Mouse (Mus musculus): Measurements from ENCODE around the gene Gja8.

DNA sequence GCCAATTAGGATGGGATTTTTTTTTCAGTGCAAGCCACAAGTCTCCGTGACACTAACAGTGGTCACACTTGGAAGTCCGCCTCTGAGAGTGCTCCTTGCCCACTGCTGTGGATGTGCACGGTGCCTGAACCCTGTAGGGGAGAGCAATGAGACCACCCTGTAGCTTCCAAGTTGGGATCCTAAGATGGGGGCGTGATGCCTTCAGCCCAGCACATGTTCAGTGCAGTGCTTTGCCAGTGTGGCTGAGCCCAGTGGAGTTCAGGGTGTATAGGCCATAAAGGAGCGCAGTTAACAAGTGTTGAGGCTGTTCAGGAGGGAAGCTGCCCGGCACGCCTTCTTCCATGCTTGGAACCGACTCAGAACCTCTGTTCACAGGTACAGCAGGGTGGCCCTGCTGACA, 57.3 kb downstream of the Gja8 start:
- TF ChIP-seq GATA1 (IDR thresholded peaks at IDR 0.05; ENCODE audit: low read length) (no peak), TAL1 (IDR thresholded peaks at IDR 0.05; ENCODE audit: low read length) (no peak)
